Mouse (Mus musculus) splenic B cell, adult 2 months (primary cell): Measurements from ENCODE around the gene Pdk2.

Experiments
- DNase-seq: peaks from one replicate; pipeline ENCODE4 v3.0.0-alpha.2; 2011; ENCODE audit warnings: low read depth, low spot score
- H3K27me3 ChIP-seq: 2 replicates; pipeline ENCODE4 v1.6.1; 2012; ENCODE audit warnings: mild to moderate bottlenecking, low read length, moderate library complexity, mixed read lengths; ENCODE audit not compliant: control insufficient read depth, poor library complexity, insufficient read depth, severe bottlenecking
- H3K36me3 ChIP-seq: 2 replicates; pipeline ENCODE4 v1.6.1; 2012; ENCODE audit warnings: mild to moderate bottlenecking, low read length, moderate library complexity, mixed read lengths; ENCODE audit not compliant: control insufficient read depth, poor library complexity, insufficient read depth, severe bottlenecking

Pdk2 gene

GRCm38 (mm10) chr11:95043060-95043459 lies 1.9 kb upstream of the Pdk2 start:
- DNase-seq: no peak
- H3K27me3 ChIP-seq: no peaks in the 10 kb centered on the region
- no peaks in the 10 kb centered on the region for H3K36me3 ChIP-seq

GRCm38 (mm10) chr11:95042096-95042495 lies 942 bp upstream of the Pdk2 start:
- H3K36me3 ChIP-seq: no peaks in the 10 kb centered on the region
- no peaks in the 10 kb centered on the region for H3K27me3 ChIP-seq
- peak; percentile 71 for DNase-seq

- Histone ChIP-seq H3K36me3 (no peaks in the 10 kb centered on the region), H3K27me3 (no peaks in the 10 kb centered on the region)
- peak; percentile 24 for DNase-seq
Observed at GRCm38 (mm10) chr11:95040491-95041138, 539 bp downstream of the Pdk2 start.

- Histone ChIP-seq H3K27me3 (no peaks in the 10 kb centered on the region), H3K36me3 (no peaks in the 10 kb centered on the region)
- DNase-seq: no peak
Observed at GRCm38 (mm10) chr11:95039766-95040165, 1.4 kb downstream of the Pdk2 start.

GRCm38 (mm10) chr11:95038818-95039655 lies 2.1 kb downstream of the Pdk2 start:
- no peak for DNase-seq
- Histone ChIP-seq H3K27me3 (no peaks in the 10 kb centered on the region), H3K36me3 (no peaks in the 10 kb centered on the region)

GRCm38 (mm10) chr11:95038156-95038817 lies 2.9 kb downstream of the Pdk2 start:
- DNase-seq: no peak
- H3K36me3 ChIP-seq: no peaks in the 10 kb centered on the region

GRCm38 (mm10) chr11:95037306-95037705 lies 3.8 kb downstream of the Pdk2 start:
- H3K27me3 ChIP-seq: no peaks in the 10 kb centered on the region
- no peak for DNase-seq
- no peaks in the 10 kb centered on the region for H3K36me3 ChIP-seq

More at GRCm38 (mm10) chr11:95038156-95038817, 2.9 kb downstream of the Pdk2 start:
- H3K27me3 ChIP-seq: no peaks in the 10 kb centered on the region

- Histone ChIP-seq H3K27me3 (no peaks in the 10 kb centered on the region), H3K36me3 (no peaks in the 10 kb centered on the region)
- no peak for DNase-seq
Observed at GRCm38 (mm10) chr11:95036521-95036920, 4.6 kb downstream of the Pdk2 start.

GRCm38 (mm10) chr11:95034902-95035301 lies 6.3 kb downstream of the Pdk2 start:
- DNase-seq: no peak

GRCm38 (mm10) chr11:95033617-95034016 lies 7.5 kb downstream of the Pdk2 start:
- H3K27me3 ChIP-seq: no peaks in the 10 kb centered on the region
- H3K36me3 ChIP-seq: no peaks in the 10 kb centered on the region
- DNase-seq: no peak

More at GRCm38 (mm10) chr11:95034902-95035301, 6.3 kb downstream of the Pdk2 start:
- Histone ChIP-seq H3K36me3 (no peaks in the 10 kb centered on the region), H3K27me3 (no peaks in the 10 kb centered on the region)

GRCm38 (mm10) chr11:95032945-95033344 lies 8.2 kb downstream of the Pdk2 start:
- DNase-seq: no peak
- Histone ChIP-seq H3K36me3 (no peaks in the 10 kb centered on the region), H3K27me3 (no peaks in the 10 kb centered on the region)

- Histone ChIP-seq H3K27me3 (no peaks in the 10 kb centered on the region), H3K36me3 (no peaks in the 10 kb centered on the region)
- no peak for DNase-seq
Observed at GRCm38 (mm10) chr11:95027850-95028470, 13.2 kb downstream of the Pdk2 start.

- Histone ChIP-seq H3K27me3 (no peaks in the 10 kb centered on the region), H3K36me3 (no peaks in the 10 kb centered on the region)
- no peak for DNase-seq
Observed at GRCm38 (mm10) chr11:95026849-95027248, 14.3 kb downstream of the Pdk2 start.

GRCm38 (mm10) chr11:95026090-95026542 lies 15.0 kb downstream of the Pdk2 start:
- H3K36me3 ChIP-seq: no peaks in the 10 kb centered on the region
- DNase-seq: no peak
- H3K27me3 ChIP-seq: no peaks in the 10 kb centered on the region
